Mouse (Mus musculus) erythroblast, embryonic 14.5 days (primary cell): ENCODE results near the gene Ly6g6d.

Source experiments
- GATA1 ChIP-seq: IDR thresholded peaks from 2 replicates; pipeline ENCODE4 v1.6.1; 2012; ENCODE audit warnings: low read length, inconsistent platforms, mixed read lengths
- TAL1 ChIP-seq: IDR thresholded peaks from 3 replicates; pipeline ENCODE4 v1.6.1; 2012; ENCODE audit warnings: low read length, inconsistent platforms, mixed read lengths

- TF ChIP-seq TAL1 (no peak), GATA1 (no peak)
Measured at GRCm38 (mm10) chr17:35027277-35028068, 50.4 kb downstream of the Ly6g6d start, which contains the start of gene Sapcd1.
